ENCODE assay signal across 12 mouse cellular contexts in the genomic region with DNA sequence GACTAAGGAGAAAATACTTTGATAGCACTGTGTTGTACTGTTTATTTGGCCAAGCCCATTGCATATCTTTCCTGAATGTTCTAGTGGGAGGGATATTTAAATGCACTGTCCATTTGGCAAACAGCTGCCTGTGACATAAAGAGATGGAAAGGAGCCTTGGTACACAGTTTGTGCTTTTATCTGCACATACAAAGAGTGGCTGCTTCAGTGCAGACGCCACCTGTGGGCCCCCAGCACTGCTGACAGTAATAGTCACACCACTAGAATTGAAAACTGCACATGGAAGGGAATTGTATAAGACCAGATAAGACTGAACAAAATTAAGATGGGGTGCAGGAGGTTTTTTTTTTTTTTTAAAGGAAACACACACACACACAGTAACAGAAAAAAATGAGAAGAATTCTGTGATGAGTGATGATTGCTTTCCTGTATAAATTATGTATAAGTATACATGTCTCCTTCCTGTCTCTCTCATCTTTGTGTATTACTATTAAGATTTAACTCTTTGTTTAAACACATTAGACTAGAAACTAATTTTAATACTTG.
DNase-seq lines count a peak whose midpoint lies in the region; ATAC-seq and TF ChIP-seq lines count a peak whose summit lies in the region.
"Had no signal": no experiment of that assay in that cellular context is flagged by ENCODE, and none has a peak within 500 bp of the region (broad histone marks: within the 10 kb centered on the region; RNA-seq: fewer than 3 reads in every experiment).

No protein-coding gene starts in this region.

- ATAC-seq in liver, embryonic 16.5 days (ENCODE audit: low read depth): peak; percentile 55

- H3K36me3 ChIP-seq in MEL (ENCODE audit: control insufficient read depth in 1 of 2, insufficient read depth in 2 of 2, low read length in 2 of 2): peaks cover 0 to 56% of the 10 kb centered on the region in 2 experiments; a peak in 2 of 4 replicates
- no peaks in the 10 kb centered on the region for H3K36me3 ChIP-seq in liver, embryonic 16.5 days (ENCODE audit: control insufficient read depth, insufficient read depth)
- H3K36me3 ChIP-seq: embryonic facial prominence, embryonic 13.5 days had no signal

- H3K27ac ChIP-seq in layer of hippocampus, adult 2 months: peak overlapping the region; percentile 87
- peak overlapping the region; percentile 13; the same call in 1 of the 2 replicates for H3K27ac ChIP-seq in MEL (ENCODE audit: control insufficient read depth, low read depth, low read length)
- no peak overlapping the region for H3K27ac ChIP-seq in cortical plate, adult 2 months (ENCODE audit: insufficient read depth, low read length)
- H3K27ac ChIP-seq in liver, embryonic 16.5 days (ENCODE audit: low read length): no peak overlapping the region
- H3K27ac ChIP-seq: embryonic facial prominence, embryonic 13.5 days had no signal

- H3K4me1 ChIP-seq in MEL (ENCODE audit: control insufficient read depth in 1 of 2, insufficient read depth in 2 of 2, low read length in 2 of 2): peaks cover 22 to 41% of the 10 kb centered on the region in 2 experiments
- no peaks in the 10 kb centered on the region; the same call in 1 of the 2 replicates for H3K4me1 ChIP-seq in cortical plate, adult 2 months (ENCODE audit: control insufficient read depth, insufficient read depth, low read length)
- H3K4me1 ChIP-seq in liver, embryonic 16.5 days (ENCODE audit: control insufficient read depth, low read depth, low read length): peaks cover 6% of the 10 kb centered on the region
- H3K4me1 ChIP-seq: embryonic facial prominence, embryonic 13.5 days had no signal

- H3K9ac ChIP-seq in MEL (ENCODE audit: control insufficient read depth, low read depth, low read length, poor library complexity, severe bottlenecking): no peak overlapping the region
- no peak overlapping the region for H3K9ac ChIP-seq in liver, embryonic 16.5 days (ENCODE audit: low read depth, low read length)
- H3K9ac ChIP-seq: embryonic facial prominence, embryonic 13.5 days had no signal

- peak; percentile 43 to 60; a peak in 1 of 4 replicates for TF ChIP-seq EP300 in MEL (IDR thresholded peaks at IDR 0.05; ENCODE audit: low read depth in 1 of 2, low read length in 2 of 2)

- H3K4me2 ChIP-seq in liver, embryonic 16.5 days (ENCODE audit: low read depth, low read length): no peak overlapping the region
- H3K4me2 ChIP-seq: embryonic facial prominence, embryonic 13.5 days had no signal

- no peak for DNase-seq in layer of hippocampus, adult 2 months (ENCODE audit: low spot score in 2 of 2)
- DNase-seq in layer of hippocampus, postnatal 10 days (ENCODE audit: low spot score in 2 of 2): no peak
- peak; percentile 78 for DNase-seq in MEL (ENCODE audit: low read depth, low spot score)
- no peak for DNase-seq in kidney, adult 8-10 months
- no peak for DNase-seq in layer of hippocampus, adult 9-10 months (ENCODE audit: low spot score)
- no peak for DNase-seq in lung, postnatal 25 days (ENCODE audit: low spot score)
- DNase-seq: adrenal gland, adult 8-10 months; gastrocnemius, postnatal 10 days; layer of hippocampus, adult 9-11 months had no signal

- no peak for TF ChIP-seq RAD21 in MEL (IDR thresholded peaks at IDR 0.05; ENCODE audit: low read depth, low read length)

- TF ChIP-seq POLR2A in MEL (IDR thresholded peaks at IDR 0.05; ENCODE audit: control insufficient read depth in 1 of 2, insufficient read depth in 1 of 2, low read depth in 1 of 2, low read length in 2 of 2, poor library complexity in 1 of 2): no peak
- TF ChIP-seq POLR2A in cortical plate, adult 2 months (IDR thresholded peaks at IDR 0.05; ENCODE audit: extremely low read depth, insufficient read depth, low read length): no peak

- TF ChIP-seq CTCF in layer of hippocampus, adult 2 months (conservative IDR thresholded peaks at IDR 0.05): peak; percentile 23; the same call in 1 of the 2 replicates
- peak in 1 of 3 experiments; percentile 40; a peak in 2 of 6 replicates for TF ChIP-seq CTCF in MEL (IDR thresholded peaks at IDR 0.05 in 2 of 3, conservative IDR thresholded peaks at IDR 0.05 in 1 of 3; ENCODE audit: control insufficient read depth in 1 of 3, insufficient read depth in 1 of 3, low read depth in 2 of 3, low read length in 3 of 3, poor library complexity in 1 of 3, severe bottlenecking in 1 of 3)
- no peak for TF ChIP-seq CTCF in cortical plate, adult 2 months (IDR thresholded peaks at IDR 0.05; ENCODE audit: extremely low read depth, insufficient read depth, low read length)

- no peaks in the 10 kb centered on the region; the same call in 1 of the 2 replicates for H3K79me2 ChIP-seq in MEL (ENCODE audit: control insufficient read depth, insufficient read depth, low read length, poor library complexity)

- H3K27me3 ChIP-seq in MEL (ENCODE audit: control insufficient read depth in 1 of 2, insufficient read depth in 2 of 2, low read length in 2 of 2): no peaks in the 10 kb centered on the region
- H3K27me3 ChIP-seq in liver, embryonic 16.5 days (ENCODE audit: control insufficient read depth, insufficient read depth, low read depth, low read length): no peaks in the 10 kb centered on the region
- H3K27me3 ChIP-seq: embryonic facial prominence, embryonic 13.5 days had no signal

- no peaks in the 10 kb centered on the region for H3K9me3 ChIP-seq in MEL (replicated peaks; ENCODE audit: insufficient read depth, low read length)
- no peaks in the 10 kb centered on the region for H3K9me3 ChIP-seq in liver, embryonic 16.5 days (replicated peaks; ENCODE audit: control insufficient read depth, low read length)
- H3K9me3 ChIP-seq: embryonic facial prominence, embryonic 13.5 days had no signal

- WGBS in liver, embryonic 16.5 days (ENCODE audit: insufficient replicate concordance): 24% methylated on average over 1 of the region's 1 CpGs

- peak overlapping the region; percentile 47 for H3K4me3 ChIP-seq in layer of hippocampus, adult 2 months
- no peak overlapping the region for H3K4me3 ChIP-seq in MEL (ENCODE audit: control insufficient read depth in 1 of 2, insufficient read depth in 1 of 2, low read depth in 2 of 2, low read length in 2 of 2)
- H3K4me3 ChIP-seq in cortical plate, adult 2 months (ENCODE audit: insufficient read depth, low read length): peak overlapping the region; percentile 22
- no peak overlapping the region for H3K4me3 ChIP-seq in liver, embryonic 16.5 days (ENCODE audit: low read depth, low read length)
- H3K4me3 ChIP-seq: embryonic facial prominence, embryonic 13.5 days had no signal

TF ChIP-seq in MEL, 35 proteins besides CTCF, POLR2A, EP300 and RAD21:
- TF ChIP-seq USF2 (IDR thresholded peaks at IDR 0.05; ENCODE audit: borderline replicate concordance in 1 of 2, insufficient read depth in 1 of 2, low read depth in 1 of 2, low read length in 2 of 2): no peak
- no peak for TF ChIP-seq UBTF (IDR thresholded peaks at IDR 0.05; ENCODE audit: borderline replicate concordance, insufficient read depth, low read depth, low read length)
- peak; percentile 88 for TF ChIP-seq MXI1 (IDR thresholded peaks at IDR 0.05; ENCODE audit: low read depth, low read length)
- peak; percentile 17; the same call in 1 of the 2 replicates for TF ChIP-seq MAX (IDR thresholded peaks at IDR 0.05; ENCODE audit: low read length)
- no peak for TF ChIP-seq RCOR1 (IDR thresholded peaks at IDR 0.05; ENCODE audit: low read depth, low read length)
- no peak for TF ChIP-seq POLR2AphosphoS2 (IDR thresholded peaks at IDR 0.05; ENCODE audit: low read length)
- TF ChIP-seq GATA1 (IDR thresholded peaks at IDR 0.05; ENCODE audit: low read depth, low read length): peak; percentile 77
- peak; percentile 98 for TF ChIP-seq ZNF384 (IDR thresholded peaks at IDR 0.05; ENCODE audit: low read depth, low read length)
- TF ChIP-seq MYC (IDR thresholded peaks at IDR 0.05; ENCODE audit: low read depth, low read length): peak; percentile 66; the same call in 1 of the 2 replicates
- TF ChIP-seq MAZ (IDR thresholded peaks at IDR 0.05; ENCODE audit: low read depth, low read length): no peak
- TF ChIP-seq ETS1 (IDR thresholded peaks at IDR 0.05; ENCODE audit: low read depth, low read length): peak; percentile 87
- TF ChIP-seq TBP (IDR thresholded peaks at IDR 0.05; ENCODE audit: low read depth, low read length): peak; percentile 81
- TF ChIP-seq CHD1 (IDR thresholded peaks at IDR 0.05; ENCODE audit: low read depth, low read length): no peak
- no peak for TF ChIP-seq USF1 (IDR thresholded peaks at IDR 0.05; ENCODE audit: low read depth, low read length)
- TF ChIP-seq SIN3A (IDR thresholded peaks at IDR 0.05; ENCODE audit: low read length): peak; percentile 80
- TF ChIP-seq TCF12 (IDR thresholded peaks at IDR 0.05; ENCODE audit: low read depth, low read length): peak; percentile 63
- no peak for TF ChIP-seq NRF1 (IDR thresholded peaks at IDR 0.05; ENCODE audit: insufficient read depth, low read depth, low read length, poor library complexity, severe bottlenecking)
- peak; percentile 12; the same call in 1 of the 2 replicates for TF ChIP-seq TAL1 (IDR thresholded peaks at IDR 0.05; ENCODE audit: low read length)
- TF ChIP-seq MAFK (IDR thresholded peaks at IDR 0.05; ENCODE audit: borderline replicate concordance, low read depth, low read length): no peak

Comparison
In these comparisons a context has a peak if more than half of its experiments do, and no peak if none do; other contexts are left out.
1. H3K27ac ChIP-seq: peak in layer of hippocampus, adult 2 months (single experiment) and MEL (single experiment); none in cortical plate, adult 2 months (single experiment) and liver, embryonic 16.5 days (single experiment).
2. H3K4me3 ChIP-seq: peak in layer of hippocampus, adult 2 months (single experiment) and cortical plate, adult 2 months (single experiment); none in MEL (0 of 2) and liver, embryonic 16.5 days (single experiment).